Mouse (Mus musculus): ENCODE data around the gene 5730507C01Rik. TPM values are rescaled to one million over a fixed set of nuclear protein-coding genes. Genes with fewer than 3 reads are reported as not detected.
"Not testable (repeated sequence)": the region's sequence is repeated elsewhere in the genome, so short reads cannot be mapped to it uniquely, and the experiment has no call there.

The 5730507C01Rik gene
- 0.41 and 0.69 TPM in 2 replicates for polyA plus RNA-seq (2016; fragmentation: Nextera tagmentation; extraction: Ambion mirVana)

DNA sequence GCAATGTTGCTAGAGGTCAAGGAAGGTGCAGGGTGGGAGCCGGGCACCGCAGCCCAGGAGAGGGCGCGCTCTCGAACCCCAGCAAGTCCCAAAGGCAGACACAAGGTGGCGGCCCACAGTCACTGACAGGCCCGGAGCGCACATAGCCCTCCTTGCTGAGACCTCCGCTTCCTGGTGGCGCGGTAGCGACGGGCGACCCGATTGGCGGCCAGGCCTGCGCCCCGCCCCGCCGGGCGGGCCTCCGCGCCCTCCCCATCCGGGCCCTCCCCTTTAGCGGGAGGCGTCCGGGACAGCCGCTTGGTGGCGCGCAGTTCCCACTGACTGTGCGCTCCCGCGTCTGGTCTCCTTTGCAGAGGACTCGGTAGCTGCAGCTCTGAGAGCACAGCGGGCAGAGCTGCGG, at the start of gene 5730507C01Rik:
Gene 5730507C01Rik (plus strand): TSS at position 340 of the 400 bp plus-strand sequence.
- Histone ChIP-seq H3K9me3 (replicated peaks) (no peaks in the 10 kb centered on the region), H3K27me3 (replicated peaks) (peaks cover 6% of the 10 kb centered on the region), H3K36me3 (no peaks in the 10 kb centered on the region), H3K4me3 (peak within 1 kb of the TSS; percentile 51), H3K4me1 (no peaks in the 10 kb centered on the region), H3K4me2 (peak within 1 kb of the TSS; percentile 67), H3K9ac (peak within 1 kb of the TSS; percentile 12; the same call in 1 of the 2 replicates), H3K27ac (no peak within 1 kb of the TSS)
- 3% methylated on average over 36 of the region's 36 CpGs for WGBS (ENCODE audit: insufficient replicate concordance)
- ATAC-seq = peak; percentile 65; the same call in 1 of the 2 replicates

DNA sequence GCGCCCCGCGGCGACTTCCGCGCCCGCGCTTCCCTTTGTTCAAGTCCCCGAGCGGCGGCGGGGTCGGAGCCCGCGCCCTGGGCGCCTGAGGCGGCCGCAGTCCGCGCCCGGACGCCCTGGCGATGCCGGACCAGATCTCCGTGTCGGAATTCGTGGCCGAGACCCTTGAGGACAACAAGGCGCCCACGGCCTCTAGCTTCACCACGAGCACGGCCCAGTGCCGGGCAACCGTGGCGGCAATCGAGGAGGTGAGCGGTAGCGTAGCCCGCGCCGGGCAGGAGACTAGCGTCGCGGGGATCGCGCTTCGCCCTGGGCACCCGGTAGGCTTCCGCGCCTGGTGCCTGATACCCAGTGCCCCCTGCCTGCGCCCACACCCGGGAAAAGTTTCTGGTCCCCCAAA, 306 bp downstream of the 5730507C01Rik start:
- peak overlapping the region; percentile 67 for H3K4me2 ChIP-seq
- not testable (repeated sequence) for H3K27me3 ChIP-seq (replicated peaks); H3K9me3 ChIP-seq (replicated peaks); H3K27ac ChIP-seq; H3K4me1 ChIP-seq; ATAC-seq; H3K36me3 ChIP-seq
- WGBS (ENCODE audit: insufficient replicate concordance) = 2% methylated on average over 45 of the region's 52 CpGs
- peak overlapping the region; percentile 12; the same call in 1 of the 2 replicates for H3K9ac ChIP-seq
- H3K4me3 ChIP-seq = peak overlapping the region; percentile 51

DNA sequence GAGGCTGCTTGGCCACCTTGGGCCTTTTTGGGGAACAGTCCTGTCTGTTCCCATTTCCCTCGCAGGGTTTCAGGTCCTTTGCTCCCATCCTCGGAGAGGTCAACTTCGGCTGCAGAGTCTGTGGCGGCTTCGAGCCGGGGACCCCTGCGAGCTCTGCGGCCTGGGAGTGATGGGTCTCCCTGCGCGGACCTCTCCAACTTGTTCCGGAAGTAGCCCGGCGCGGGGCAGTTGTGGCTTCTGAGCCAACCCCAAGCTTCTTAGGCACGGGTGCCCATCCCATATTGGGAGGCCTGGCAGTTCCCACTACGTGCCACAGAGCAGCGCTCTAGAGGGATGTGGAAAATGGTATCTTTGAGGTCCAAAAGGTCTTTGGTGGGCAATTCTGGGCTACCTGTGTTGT, 767 bp downstream of the 5730507C01Rik start:
- peak overlapping the region; percentile 67 for H3K4me2 ChIP-seq
- not testable (repeated sequence) for H3K4me1 ChIP-seq; H3K36me3 ChIP-seq; H3K27ac ChIP-seq; ATAC-seq; H3K9me3 ChIP-seq (replicated peaks); H3K27me3 ChIP-seq (replicated peaks); H3K9ac ChIP-seq
- H3K4me3 ChIP-seq = peak overlapping the region; percentile 51
- 8% methylated on average over 17 of the region's 17 CpGs for WGBS (ENCODE audit: insufficient replicate concordance)
